Mouse (Mus musculus): Measurements from ENCODE around the gene Glmn.
A peak's percentile ranks its signal among the peaks of the same experiment; 100 is the strongest.

Gene Glmn

GRCm38 (mm10) chr5:107597301-107598077 is at the start of gene Glmn, which contains the start of gene Rpap2:
Gene Glmn, minus strand, starts transcription at chr5:107597888.
Gene Rpap2, plus strand, starts transcription at chr5:107597373.
- peak; percentile 84 for DNase-seq

- DNase-seq = no peak
These were observed 48.2 kb upstream of the Glmn start for GRCm38 (mm10) chr5:107645935-107646334.

GRCm38 (mm10) chr5:107644595-107644994 is 46.9 kb upstream of the Glmn start:
- DNase-seq = no peak

- no peak for DNase-seq
These were observed 40.7 kb upstream of the Glmn start for GRCm38 (mm10) chr5:107638366-107638765.

- no peak for DNase-seq
These were observed 39.4 kb upstream of the Glmn start for GRCm38 (mm10) chr5:107637106-107637505.

GRCm38 (mm10) chr5:107633651-107634050 is 36.0 kb upstream of the Glmn start:
- DNase-seq = no peak

GRCm38 (mm10) chr5:107621327-107621726 is 23.6 kb upstream of the Glmn start:
- no peak for DNase-seq

- DNase-seq = no peak
These were observed 20.3 kb upstream of the Glmn start for GRCm38 (mm10) chr5:107617986-107618385.

- DNase-seq = peak; percentile 47
These were observed 13.5 kb upstream of the Glmn start for GRCm38 (mm10) chr5:107611224-107611623.

GRCm38 (mm10) chr5:107598380-107598779 is 692 bp upstream of the Glmn start:
- DNase-seq = no peak

- no peak for DNase-seq
These were observed 28.5 kb downstream of the Glmn start for GRCm38 (mm10) chr5:107569148-107569547.

GRCm38 (mm10) chr5:107556969-107557368 is 40.7 kb downstream of the Glmn start:
- DNase-seq = no peak

GRCm38 (mm10) chr5:107554336-107554735 is 43.4 kb downstream of the Glmn start:
- DNase-seq = no peak

- DNase-seq = no peak
These were observed 49.2 kb downstream of the Glmn start for GRCm38 (mm10) chr5:107548444-107548843.

GRCm38 (mm10) chr5:107547955-107548354 is 49.7 kb downstream of the Glmn start:
- no peak for DNase-seq

GRCm38 (mm10) chr5:107545927-107546326 is 51.8 kb downstream of the Glmn start:
- DNase-seq = no peak

GRCm38 (mm10) chr5:107541696-107542095 is 56.0 kb downstream of the Glmn start:
- peak; percentile 3 for DNase-seq

- DNase-seq = no peak
These were observed 63.1 kb downstream of the Glmn start, which contains the start of gene 1700028K03Rik for GRCm38 (mm10) chr5:107534581-107534980. Gene 1700028K03Rik, plus strand, starts transcription at chr5:107534709.

- DNase-seq = no peak
These were observed 64.1 kb downstream of the Glmn start for GRCm38 (mm10) chr5:107533590-107533989.

- DNase-seq = no peak
These were observed 68.8 kb downstream of the Glmn start for GRCm38 (mm10) chr5:107528856-107529255.

- DNase-seq = no peak
These were observed 73.4 kb downstream of the Glmn start for GRCm38 (mm10) chr5:107524281-107524680.

- DNase-seq = no peak
These were observed 75.8 kb downstream of the Glmn start for GRCm38 (mm10) chr5:107521897-107522296.

GRCm38 (mm10) chr5:107521386-107521785 is 76.3 kb downstream of the Glmn start:
- DNase-seq = no peak

- DNase-seq = no peak
These were observed 79.1 kb downstream of the Glmn start for GRCm38 (mm10) chr5:107518602-107519001.

- no peak for DNase-seq
These were observed 81.6 kb downstream of the Glmn start for GRCm38 (mm10) chr5:107516087-107516486.
